Mouse (Mus musculus) kidney, postnatal 0 days (tissue): ENCODE data around the gene Poc1a. TPM values are rescaled to one million over a fixed set of nuclear protein-coding genes. Genes with fewer than 3 reads are reported as not detected.

Source experiments
- ATAC-seq: fragments of 200-750 bp; cut with Nextera tagmentation; replicated peaks from 2 replicates; pipeline ENCODE4 v1.8.0; 2017; ENCODE audit warnings: low read depth, moderate number of reproducible peaks, moderate TSS enrichment, moderate library complexity; ENCODE audit not compliant: low FRiP score
- DNase-seq: peaks from one replicate; pipeline ENCODE4 v3.0.0-alpha.2; 2016; ENCODE audit warnings: low spot score
- H3K27ac ChIP-seq: fragments of 300-500 bp; sonication (generic); 2 replicates; pipeline ENCODE4 v1.5.1; 2014; ENCODE audit warnings: mild to moderate bottlenecking
- H3K27me3 ChIP-seq: fragments of 300-500 bp; sonication (generic); 2 replicates; pipeline ENCODE4 v1.6.1; 2014; ENCODE audit warnings: low read length, mixed read lengths; ENCODE audit not compliant: insufficient read depth
- H3K36me3 ChIP-seq: fragments of 300-500 bp; sonication (generic); 2 replicates; pipeline ENCODE4 v1.6.1; 2014; ENCODE audit warnings: low read length, mixed read lengths; ENCODE audit not compliant: insufficient read depth
- H3K4me1 ChIP-seq: fragments of 300-500 bp; sonication (generic); replicated peaks from 2 replicates; pipeline ENCODE4 v1.6.1; 2014; ENCODE audit warnings: antibody characterized with exemption, low read length, mixed read lengths; ENCODE audit not compliant: insufficient read depth
- H3K4me2 ChIP-seq: fragments of 300-500 bp; sonication (generic); 2 replicates; pipeline ENCODE4 v1.6.1; 2014; ENCODE audit warnings: mild to moderate bottlenecking, low read length, moderate library complexity, mixed read lengths
- H3K4me3 ChIP-seq: fragments of 300-500 bp; sonication (generic); replicated peaks from 2 replicates; pipeline ENCODE4 v1.5.1; 2014; ENCODE audit warnings: low read depth, low read length
- H3K9ac ChIP-seq: fragments of 300-500 bp; sonication (generic); 2 replicates; pipeline ENCODE4 v1.6.1; 2014; ENCODE audit warnings: low read depth, low read length
- H3K9me3 ChIP-seq: fragments of 300-500 bp; sonication (generic); replicated peaks from 2 replicates; pipeline ENCODE4 v1.6.1; 2016; ENCODE audit warnings: low read length, inconsistent platforms, mixed read lengths
- CTCF ChIP-seq: IDR thresholded peaks from 2 replicates; pipeline ENCODE4 v1.5.1; 2016; ENCODE audit warnings: antibody characterized with exemption, low read depth, mild to moderate bottlenecking, moderate library complexity
- WGBS: fragments of 180-500 bp; shearing (Covaris S2); extraction: QIAGEN DNeasy Blood & Tissue Kit; methylation state at CpG from one replicate; pipeline ENCODE4 v1.1.7; 2014; 5-methylcytosine and 5-hydroxymethylcytosine counted together
- polyA plus RNA-seq: library from polyadenylated mRNA; unstranded; fragments of >200 nt; fragmentation: Nextera tagmentation; extraction: Ambion mirVana; gene quantifications from 2 replicates; pipeline ENCODE4 v1.2.1, GENCODE M21; 2015

Poc1a gene
- polyA plus RNA-seq, 1 experiment from 2014 or later: 13.1 TPM

DNA sequence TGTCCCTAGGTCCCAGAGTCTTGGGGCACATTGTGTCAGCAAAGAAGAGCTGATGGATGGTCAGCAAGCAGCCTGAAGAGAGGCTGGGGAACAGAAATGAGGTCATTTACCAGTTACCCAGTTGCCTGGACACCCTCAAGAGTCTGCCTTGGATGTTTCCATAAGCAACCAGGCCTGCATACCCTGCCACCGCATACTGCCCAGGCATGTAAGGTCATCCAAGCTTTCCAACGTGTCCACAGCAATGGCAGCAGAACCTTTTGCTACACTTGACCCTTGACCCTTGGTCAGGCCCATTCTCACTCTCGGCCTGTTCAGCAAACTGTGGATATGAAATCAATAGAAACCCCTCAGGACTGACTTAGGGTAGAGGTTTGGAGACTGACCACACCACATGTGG lies 19.4 kb upstream of the Poc1a start:
- Histone ChIP-seq H3K27me3 (no peaks in the 10 kb centered on the region), H3K4me2 (no peak overlapping the region), H3K9me3 (no peaks in the 10 kb centered on the region), H3K4me3 (no peak overlapping the region), H3K4me1 (no peaks in the 10 kb centered on the region), H3K36me3 (no peaks in the 10 kb centered on the region), H3K9ac (no peak overlapping the region), H3K27ac (no peak overlapping the region)
- TF ChIP-seq CTCF: no peak
- WGBS: 77% methylated on average over 3 of the region's 3 CpGs
- DNase-seq: no peak
- no peak for ATAC-seq

DNA sequence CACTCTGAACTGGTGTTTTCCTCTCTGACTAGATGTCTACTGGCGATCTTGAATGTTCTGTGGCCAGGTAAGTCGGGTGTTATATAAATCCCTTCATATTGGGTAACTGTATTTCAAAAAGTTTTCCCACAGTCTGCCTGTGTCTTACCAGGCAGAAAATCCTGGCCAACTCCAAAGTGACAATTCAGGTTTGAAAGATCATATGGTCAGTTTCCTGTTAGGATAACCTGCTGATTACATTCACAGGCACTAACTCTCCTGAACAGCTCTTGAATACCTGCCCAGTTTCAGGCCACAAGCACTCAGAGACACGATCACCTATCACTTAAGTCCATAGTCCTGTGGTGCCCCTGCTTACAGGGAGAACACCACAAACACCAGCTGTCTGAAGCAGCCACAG lies 18.8 kb upstream of the Poc1a start:
- H3K4me1 ChIP-seq: no peaks in the 10 kb centered on the region
- no peaks in the 10 kb centered on the region for H3K27me3 ChIP-seq
- DNase-seq (no peak), ATAC-seq (no peak)
- no peak for TF ChIP-seq CTCF
- no peak overlapping the region for H3K27ac ChIP-seq
- H3K4me2 ChIP-seq: no peak overlapping the region
- no peak overlapping the region for H3K4me3 ChIP-seq
- H3K9ac ChIP-seq: no peak overlapping the region
- H3K9me3 ChIP-seq: no peaks in the 10 kb centered on the region
- H3K36me3 ChIP-seq: no peaks in the 10 kb centered on the region
- 79% methylated on average over 3 of the region's 3 CpGs for WGBS

DNA sequence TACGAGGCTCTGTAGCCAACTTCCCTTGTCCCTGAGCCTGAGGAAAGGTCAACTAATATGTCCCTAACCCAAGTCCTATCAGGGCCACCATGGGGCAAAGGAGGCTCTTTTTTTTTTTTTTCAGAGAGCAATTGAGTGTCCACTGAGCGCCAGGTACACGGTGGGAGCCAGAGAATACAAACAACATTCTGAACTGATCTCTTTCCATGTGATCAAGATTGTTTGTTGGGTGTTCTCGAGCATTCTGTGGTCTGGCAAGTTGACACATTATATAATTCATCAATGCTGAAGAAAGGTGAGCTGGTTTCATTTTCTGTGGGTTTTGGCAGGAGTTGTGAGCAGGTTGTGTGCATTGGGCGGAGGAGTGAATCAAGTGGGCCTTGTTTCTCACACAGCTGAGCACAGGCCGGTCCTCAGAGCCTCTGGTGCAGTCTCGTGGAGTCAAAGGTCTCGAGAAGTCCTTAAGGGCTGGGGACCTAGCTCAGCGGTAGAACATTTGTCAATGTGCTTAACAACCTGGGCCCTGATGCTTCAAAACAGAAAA lies 17.4 kb upstream of the Poc1a start:
- WGBS: 71% methylated on average over 9 of the region's 9 CpGs
- DNase-seq (no peak), ATAC-seq (no peak)
- H3K9ac ChIP-seq: no peak overlapping the region
- H3K27ac ChIP-seq: no peak overlapping the region
- no peaks in the 10 kb centered on the region for H3K9me3 ChIP-seq
- H3K4me1 ChIP-seq: no peaks in the 10 kb centered on the region
- H3K36me3 ChIP-seq: no peaks in the 10 kb centered on the region
- no peak overlapping the region for H3K4me3 ChIP-seq
- no peak overlapping the region for H3K4me2 ChIP-seq
- no peak for TF ChIP-seq CTCF
- no peaks in the 10 kb centered on the region for H3K27me3 ChIP-seq

DNA sequence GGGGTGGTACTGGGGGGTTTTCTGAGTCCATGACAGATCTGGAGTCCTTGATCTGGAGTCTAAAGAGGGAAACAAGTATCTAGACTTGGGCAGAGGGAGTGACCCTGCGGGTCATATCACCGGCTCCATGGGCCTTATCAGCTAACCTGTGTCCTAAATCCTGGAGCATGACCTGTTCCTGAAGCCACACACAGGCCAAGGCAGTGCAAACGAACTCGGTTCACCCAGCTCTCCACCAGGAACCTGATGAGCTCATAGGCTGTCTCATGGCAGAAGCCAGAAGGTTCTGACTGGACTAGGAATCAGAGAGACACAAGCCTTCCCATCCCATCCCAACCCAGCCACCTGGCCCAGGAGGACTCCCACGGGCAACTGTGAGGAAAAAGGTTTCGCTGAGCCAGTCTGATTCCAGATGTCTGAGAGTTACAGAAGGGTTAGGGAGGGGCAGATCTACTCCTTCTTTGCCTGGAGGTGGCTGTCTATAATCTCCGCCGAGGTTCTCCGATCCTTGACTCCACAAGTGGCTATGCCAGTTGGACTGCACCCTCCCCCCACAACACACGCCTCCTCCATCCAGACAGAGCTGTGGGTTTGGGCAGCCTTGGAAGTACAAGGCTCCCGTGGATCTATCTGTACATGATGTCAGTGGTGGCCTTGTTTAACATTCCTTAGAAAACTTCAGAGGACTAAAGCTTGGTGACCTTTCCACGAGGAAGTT lies 15.3 kb upstream of the Poc1a start:
- ATAC-seq: no peak
- 75% methylated on average over 12 of the region's 12 CpGs for WGBS
- Histone ChIP-seq H3K27ac (no peak overlapping the region), H3K9me3 (no peaks in the 10 kb centered on the region), H3K27me3 (no peaks in the 10 kb centered on the region), H3K4me3 (no peak overlapping the region), H3K36me3 (no peaks in the 10 kb centered on the region), H3K4me1 (no peaks in the 10 kb centered on the region), H3K9ac (no peak overlapping the region), H3K4me2 (no peak overlapping the region)
- no peak for DNase-seq
- TF ChIP-seq CTCF: no peak

DNA sequence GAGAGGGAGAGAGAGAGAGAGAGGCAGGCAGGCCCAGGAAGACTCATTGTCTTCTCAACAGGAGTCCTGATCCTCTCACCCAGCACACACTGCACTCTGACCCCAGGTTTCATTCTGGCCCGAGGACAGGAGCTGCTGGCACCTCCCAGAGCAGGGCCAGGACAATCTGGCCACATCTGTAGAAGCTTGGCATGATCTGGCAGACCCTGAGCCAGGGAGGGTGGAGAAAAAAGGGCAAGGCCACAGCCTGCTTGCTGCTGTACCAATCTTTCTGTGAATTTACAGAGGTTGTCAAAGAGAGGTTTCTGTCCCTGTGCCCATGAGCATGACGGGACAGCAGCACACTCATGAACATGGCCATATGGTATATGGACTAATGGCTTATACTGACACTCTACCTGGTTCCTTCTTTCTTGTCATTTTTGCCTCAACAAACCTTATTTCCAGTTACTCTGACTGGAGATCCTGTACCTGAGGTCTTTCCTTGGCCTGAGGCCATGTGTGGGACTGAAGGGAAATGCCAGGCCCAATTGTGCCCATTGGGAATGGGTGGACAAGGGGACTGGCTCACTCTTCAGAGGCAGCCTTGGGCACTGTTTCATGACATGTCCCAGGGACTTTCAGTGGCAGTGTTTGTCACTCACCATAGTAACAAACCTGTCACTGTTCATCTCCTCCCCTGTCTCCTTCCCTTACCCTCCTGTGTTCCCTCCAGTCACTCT lies 13.8 kb upstream of the Poc1a start:
- Histone ChIP-seq H3K27me3 (no peaks in the 10 kb centered on the region), H3K4me1 (no peaks in the 10 kb centered on the region), H3K4me2 (no peak overlapping the region), H3K9me3 (no peaks in the 10 kb centered on the region), H3K4me3 (no peak overlapping the region), H3K9ac (no peak overlapping the region), H3K27ac (no peak overlapping the region), H3K36me3 (no peaks in the 10 kb centered on the region)
- no peak for TF ChIP-seq CTCF
- WGBS: 59% methylated on average over 2 of the region's 2 CpGs
- ATAC-seq: no peak
- no peak for DNase-seq

DNA sequence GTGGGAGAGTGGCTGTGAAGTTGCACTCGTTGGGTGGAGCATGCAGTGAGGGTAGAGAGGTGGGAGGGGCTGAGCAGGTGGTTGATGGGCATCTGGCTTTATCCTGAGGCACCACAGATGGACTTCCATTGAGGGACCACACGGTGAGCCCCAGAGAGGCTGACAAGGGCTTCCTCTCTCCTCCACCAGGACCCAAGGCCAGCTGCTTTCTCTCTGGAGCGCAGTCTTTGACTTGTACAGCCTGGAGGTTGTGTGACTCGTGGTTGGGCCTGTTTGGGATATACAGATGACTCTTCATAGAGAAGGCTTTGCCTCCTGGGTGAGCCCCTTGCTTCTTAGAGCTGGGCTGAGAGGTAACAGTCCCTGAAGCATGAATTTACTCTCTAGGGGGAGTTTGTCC lies 12.4 kb upstream of the Poc1a start:
- Histone ChIP-seq H3K27ac (no peak overlapping the region), H3K4me3 (no peak overlapping the region), H3K27me3 (no peaks in the 10 kb centered on the region), H3K36me3 (no peaks in the 10 kb centered on the region), H3K9me3 (no peaks in the 10 kb centered on the region), H3K4me1 (no peaks in the 10 kb centered on the region), H3K4me2 (no peak overlapping the region), H3K9ac (no peak overlapping the region)
- 55% methylated on average over 4 of the region's 4 CpGs for WGBS
- ATAC-seq (no peak), DNase-seq (no peak)
- TF ChIP-seq CTCF: no peak
